Mouse (Mus musculus): ENCODE data around the gene Qser1.
"Not testable (repeated sequence)": the region's sequence is repeated elsewhere in the genome, so short reads cannot be mapped to it uniquely, and the experiment has no call there.

DNA sequence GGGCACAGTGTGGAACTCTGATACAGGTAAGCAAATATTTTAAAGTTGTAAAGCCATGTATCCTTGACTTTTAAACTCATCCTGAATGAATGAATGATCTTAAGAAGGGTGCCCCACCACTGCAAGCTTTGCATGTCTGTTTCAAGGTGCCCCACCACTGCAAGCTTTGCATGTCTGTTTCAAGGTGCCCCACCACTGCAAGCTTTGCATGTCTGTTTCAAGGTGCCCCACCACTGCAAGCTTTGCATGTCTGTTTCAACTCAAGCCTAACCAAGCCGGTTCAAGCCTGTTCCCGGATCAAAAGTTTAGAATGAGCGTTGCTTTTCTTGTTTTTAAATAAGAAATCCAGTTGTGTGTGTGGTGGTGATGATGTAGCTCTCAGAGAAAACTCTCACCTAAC, 2.2 kb upstream of the Qser1 start:
- TF ChIP-seq ZNF384 (IDR thresholded peaks at IDR 0.05; ENCODE audit: low read depth, low read length); ZC3H11A (IDR thresholded peaks at IDR 0.05; ENCODE audit: borderline replicate concordance, low read depth, low read length); HCFC1 (IDR thresholded peaks at IDR 0.05; ENCODE audit: borderline replicate concordance, insufficient read depth, low read length): not testable (repeated sequence)

Measured in ES-E14 (cell line).